Mouse (Mus musculus) thymus, adult 2 months (tissue): ENCODE measurements around the gene Ftcd.

Experiments
- CTCF ChIP-seq: fragments of 200-500 bp; IDR thresholded peaks from 2 replicates; pipeline ENCODE4 v1.5.1; 2012; ENCODE audit warnings: mild to moderate bottlenecking, control low read depth, low read length, moderate library complexity, borderline replicate concordance; ENCODE audit not compliant: control insufficient read depth, poor library complexity, insufficient read depth; ENCODE audit errors: extremely low read depth
- POLR2A ChIP-seq: fragments of 200-500 bp; IDR thresholded peaks from 2 replicates; pipeline ENCODE4 v1.6.1; 2012; ENCODE audit warnings: mild to moderate bottlenecking, low read length, control low read depth, moderate library complexity; ENCODE audit not compliant: control insufficient read depth, poor library complexity, insufficient read depth; ENCODE audit errors: extremely low read depth

- TF ChIP-seq CTCF (no peak), POLR2A (no peak)
Measured at GRCm38 (mm10) chr10:76636601-76637000, 61.2 kb downstream of the Ftcd start.
